Mouse (Mus musculus): ENCODE results near the gene Sh3gl2.

GRCm38 (mm10) chr4:85291296-85291695, 86.4 kb downstream of the Sh3gl2 start:
- no peak for TF ChIP-seq POLR2A (IDR thresholded peaks at IDR 0.05; ENCODE audit: low read depth, low read length)
- TF ChIP-seq CTCF (IDR thresholded peaks at IDR 0.05; ENCODE audit: borderline replicate concordance, insufficient read depth, low read length): no peak
